Mouse (Mus musculus) stomach, postnatal 0 days (tissue): ENCODE measurements around the gene Klhdc7b.

Experiments
- CTCF ChIP-seq: IDR thresholded peaks from 2 replicates; pipeline ENCODE4 v1.5.1; 2016; ENCODE audit warnings: antibody characterized with exemption, low read depth, mild to moderate bottlenecking, moderate library complexity
- EP300 ChIP-seq: optimal IDR thresholded peaks from 2 replicates; pipeline ENCODE3; 2016; ENCODE audit warnings: antibody characterized with exemption

GRCm38 (mm10) chr15:89429352-89430221, 44.9 kb downstream of the Klhdc7b start, which contains the start of the genes C730034F03Rik, Gm44502 and Chkb:
- no peak for TF ChIP-seq CTCF
- TF ChIP-seq EP300, result no peak
